Mouse (Mus musculus) MEL-GATA-1-ER (cell line): ENCODE measurements around the gene Oxsm.
A peak's percentile ranks its signal among the peaks of the same experiment; 100 is the strongest.

Source experiments
- DNase-seq: peaks from one replicate; pipeline ENCODE4 v3.0.0-alpha.2; 2012; ENCODE audit warnings: low read depth; ENCODE audit errors: extremely low read depth

Oxsm gene

DNA sequence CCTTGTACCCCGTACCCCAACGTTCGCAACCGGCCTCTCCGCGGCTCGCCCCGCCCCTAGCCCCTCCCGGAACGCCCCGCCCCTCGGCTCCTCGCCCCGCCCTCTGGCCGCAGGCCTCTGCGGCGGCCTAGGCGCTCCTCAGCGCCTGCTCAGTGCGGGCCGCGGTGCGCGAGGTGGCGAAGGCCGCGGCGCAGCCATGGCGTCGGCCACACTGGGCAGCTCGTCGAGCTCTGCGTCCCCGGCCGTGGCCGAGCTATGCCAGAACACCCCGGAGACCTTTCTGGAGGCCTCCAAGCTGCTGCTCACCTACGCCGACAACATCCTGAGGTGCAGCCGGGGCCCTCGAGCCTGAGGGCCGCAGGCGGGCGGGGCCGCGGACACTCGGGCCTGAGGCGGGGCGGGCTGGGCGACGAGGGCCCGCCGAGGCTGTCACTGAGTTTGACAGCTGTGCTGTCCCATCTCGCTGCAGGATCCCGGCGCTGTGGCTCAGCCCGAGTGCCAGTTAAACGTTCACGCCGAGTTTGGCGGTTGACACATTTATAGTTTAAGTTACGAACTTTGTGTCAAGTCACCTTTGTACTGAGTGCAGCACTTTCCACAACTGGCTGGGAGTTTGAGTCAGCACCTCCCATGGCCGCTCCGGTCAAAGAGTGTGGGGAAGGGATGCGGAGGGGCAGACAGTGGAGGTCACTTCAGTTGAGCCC, at the start of gene Oxsm, which contains the start of gene Ngly1:
Gene Oxsm (minus strand): TSS at position 638 of the 704 bp plus-strand sequence.
Gene Ngly1 (plus strand): TSS at position 110 of the 704 bp plus-strand sequence.
- DNase-seq: peak; percentile 33

DNA sequence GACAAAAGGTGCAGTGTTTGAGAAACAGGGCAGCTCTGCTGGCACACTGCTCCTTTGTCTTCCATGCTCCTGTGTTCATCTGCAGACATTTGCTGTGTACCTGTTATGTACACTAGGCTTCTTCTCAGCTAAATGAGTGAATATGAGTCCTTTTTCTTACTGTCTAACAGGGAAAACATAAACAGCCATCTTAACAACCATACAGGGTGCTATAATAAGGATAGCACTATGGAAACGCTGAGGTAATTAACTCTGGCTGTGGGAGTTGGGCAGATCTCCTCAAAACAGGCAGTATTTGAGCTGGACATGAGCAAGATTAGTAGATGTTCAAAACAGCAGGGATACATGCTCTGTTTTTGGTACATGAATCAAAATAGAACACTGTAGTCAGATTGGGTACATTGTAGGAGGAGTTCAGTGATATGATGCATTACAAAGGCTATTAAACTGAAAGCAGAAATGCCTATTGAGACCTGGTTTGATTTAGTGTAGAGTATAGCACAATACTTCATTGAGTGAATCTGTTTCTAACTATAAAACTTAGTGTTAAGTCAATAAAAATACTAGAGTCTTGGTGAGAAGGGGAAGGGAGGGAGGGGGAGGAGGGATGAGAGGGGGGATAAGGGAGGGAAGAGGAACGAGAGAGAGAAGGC, 47.3 kb upstream of the Oxsm start:
- DNase-seq: no peak

DNA sequence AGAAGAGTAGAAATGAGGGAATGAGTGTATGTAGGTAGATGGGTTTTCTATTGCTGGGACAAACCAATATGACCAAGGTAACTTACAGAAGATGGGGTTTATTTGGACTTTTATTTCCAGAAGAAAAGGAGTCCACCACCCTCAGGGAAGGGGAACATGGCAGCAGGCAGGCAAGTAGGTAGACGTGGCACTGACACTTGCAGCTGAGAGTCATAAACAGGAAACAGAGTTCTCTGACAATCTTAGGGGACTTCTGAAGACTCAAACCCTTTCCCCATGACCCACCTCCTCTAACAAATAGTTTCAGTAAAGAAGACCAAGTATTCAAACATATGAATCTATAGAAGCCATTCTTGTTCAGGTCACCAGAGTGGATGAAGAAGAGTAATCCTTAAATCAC, 44.3 kb upstream of the Oxsm start:
- no peak for DNase-seq

DNA sequence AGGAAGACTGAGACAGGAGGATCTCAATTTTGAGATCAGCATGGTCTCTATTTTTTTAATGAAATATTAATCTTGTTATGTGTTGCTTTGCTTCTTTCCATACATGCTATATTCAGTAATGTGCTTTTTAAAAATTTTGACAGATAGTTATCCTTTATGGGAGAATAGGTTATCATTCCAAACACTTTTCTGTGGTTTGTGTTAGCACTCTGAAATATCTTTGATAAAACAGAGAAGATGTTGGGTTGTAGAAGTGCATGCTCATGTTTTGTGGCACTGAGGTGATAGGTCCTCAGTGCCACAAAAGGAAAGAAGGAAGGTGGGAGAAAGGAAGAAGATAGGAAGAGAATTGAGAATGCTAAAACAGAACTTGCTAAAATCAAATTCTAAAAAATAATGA, 43.4 kb upstream of the Oxsm start:
- no peak for DNase-seq

DNA sequence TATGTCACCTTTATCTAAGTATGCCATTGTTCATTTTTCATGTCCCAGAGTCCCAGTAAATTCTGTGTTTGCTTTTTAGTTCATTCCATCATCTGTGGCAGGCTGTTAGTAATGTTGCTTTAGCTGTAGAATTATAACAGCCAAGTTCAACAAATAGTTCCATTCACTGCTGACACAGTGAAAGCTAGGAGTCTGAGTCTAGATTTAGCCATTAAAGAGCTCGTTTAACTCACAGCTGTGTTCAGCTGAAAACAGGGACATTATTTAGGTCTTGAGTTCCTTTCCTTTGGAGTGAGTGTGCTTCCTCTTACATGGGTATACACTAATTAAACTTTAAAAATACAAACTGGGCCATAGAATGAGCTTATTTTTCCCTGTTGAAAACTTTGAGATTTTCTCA, 42.8 kb upstream of the Oxsm start:
- no peak for DNase-seq

DNA sequence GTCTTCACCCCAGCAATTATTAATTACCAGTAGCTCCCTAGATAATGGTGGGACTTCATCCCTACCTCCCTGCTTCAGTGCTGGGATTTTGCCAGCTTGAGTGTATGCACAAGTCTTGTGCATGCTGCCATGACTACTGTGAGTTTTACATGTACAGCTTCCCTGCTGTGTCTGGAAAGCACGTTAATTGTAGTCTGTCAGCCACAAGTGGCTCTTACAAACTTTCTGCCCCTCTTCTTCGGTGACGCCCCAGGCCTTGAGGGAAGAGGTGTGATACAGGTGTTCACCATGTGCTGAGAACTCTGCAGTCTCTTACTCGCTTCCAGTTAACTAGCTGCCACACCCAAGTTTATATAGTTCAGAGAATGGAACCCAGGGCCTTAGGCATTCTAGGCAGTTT, 34.4 kb upstream of the Oxsm start:
- DNase-seq: no peak

DNA sequence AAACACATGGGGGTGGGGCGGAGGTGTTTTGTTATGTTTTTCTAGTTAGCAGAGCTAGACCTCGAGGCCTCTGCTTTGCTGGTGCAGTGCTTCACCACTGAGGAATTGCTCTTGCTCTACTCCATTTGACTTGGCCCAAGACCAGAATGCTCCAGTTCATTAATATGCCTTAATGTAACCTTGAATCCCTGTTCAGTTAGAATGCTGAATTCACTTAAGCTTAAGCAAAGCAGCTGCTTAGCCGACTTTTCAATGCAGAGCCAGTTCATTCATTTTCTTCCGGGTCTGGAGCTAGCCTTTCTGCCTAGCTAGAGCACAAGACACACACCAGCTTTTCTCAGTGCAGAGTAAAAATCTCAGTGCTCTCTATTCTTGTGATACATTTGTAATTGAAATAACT, 29.6 kb upstream of the Oxsm start:
- no peak for DNase-seq

DNA sequence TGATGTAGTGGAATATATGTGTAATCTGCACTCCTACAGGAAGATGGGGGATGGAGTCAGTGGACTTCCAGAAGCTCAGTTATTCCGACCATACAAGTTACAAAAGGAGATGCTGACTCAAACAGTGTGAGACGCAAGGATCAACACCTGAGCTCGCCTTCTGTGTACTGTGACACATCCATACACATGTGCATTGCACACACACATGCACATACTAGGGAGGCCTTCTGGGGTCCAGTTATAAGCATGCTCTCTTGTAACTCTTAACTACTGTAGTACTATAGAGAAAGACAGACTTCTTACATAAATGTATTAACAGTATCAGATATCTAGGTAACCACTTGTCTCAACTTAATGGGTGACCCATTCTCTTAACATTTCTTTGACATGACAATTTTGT, 24.1 kb upstream of the Oxsm start:
- no peak for DNase-seq

DNA sequence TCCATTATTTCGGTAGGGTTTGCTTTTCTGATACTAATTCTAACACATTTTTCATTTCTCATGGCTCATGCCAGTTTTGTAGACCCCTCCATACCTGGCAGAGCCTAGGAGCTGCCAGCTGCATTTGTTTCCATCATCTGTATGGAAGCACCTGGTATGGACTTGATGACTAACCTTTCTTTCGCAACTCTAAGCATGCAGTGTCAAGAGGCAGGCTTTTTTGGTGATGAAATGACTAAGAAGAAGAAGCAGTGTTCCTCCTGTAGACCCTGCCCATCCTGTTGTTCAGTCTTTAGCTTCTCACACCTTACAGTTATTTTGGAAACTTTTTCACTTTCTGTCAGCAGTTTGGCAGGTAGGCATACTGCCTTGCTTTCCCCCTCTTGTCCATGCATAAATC, 20.2 kb upstream of the Oxsm start:
- DNase-seq: no peak

DNA sequence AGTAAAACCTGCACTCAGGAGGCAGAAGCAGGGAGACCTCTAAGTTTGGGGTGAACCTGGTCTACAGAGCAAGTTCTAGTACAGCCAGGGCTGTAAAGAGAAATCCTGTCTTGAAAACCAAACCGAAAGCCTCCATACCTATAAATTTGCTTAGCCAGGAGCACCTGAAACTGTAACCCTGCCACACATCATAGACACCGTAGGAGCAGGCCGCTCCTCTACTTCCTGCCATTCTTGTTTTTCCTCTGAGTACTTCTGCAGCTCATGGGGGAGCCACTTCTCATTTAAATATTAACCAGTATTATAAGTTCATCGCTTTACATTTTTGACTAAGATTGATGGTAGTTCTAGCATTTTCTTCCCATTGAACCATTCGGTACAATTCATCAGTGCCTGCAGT, 17.4 kb upstream of the Oxsm start:
- DNase-seq: no peak

DNA sequence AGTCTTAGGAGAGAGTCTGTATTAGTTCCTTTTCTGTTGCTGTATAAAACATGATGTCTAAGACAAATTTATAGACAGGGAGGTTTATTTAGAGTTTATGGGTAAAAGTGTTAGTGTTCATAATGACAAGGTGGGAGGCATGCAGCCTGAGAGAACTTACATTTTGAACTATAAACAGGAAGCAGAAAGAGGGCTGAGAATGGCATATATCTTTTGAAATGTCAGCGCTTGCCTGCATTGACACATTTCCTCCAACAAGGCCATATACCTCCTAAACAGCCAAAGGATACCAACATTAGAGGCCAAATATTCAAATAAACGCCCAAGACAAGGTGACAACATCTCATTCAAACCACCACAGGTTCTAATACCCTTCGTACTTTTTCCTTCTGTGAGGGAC, 12.3 kb upstream of the Oxsm start:
- DNase-seq: no peak

DNA sequence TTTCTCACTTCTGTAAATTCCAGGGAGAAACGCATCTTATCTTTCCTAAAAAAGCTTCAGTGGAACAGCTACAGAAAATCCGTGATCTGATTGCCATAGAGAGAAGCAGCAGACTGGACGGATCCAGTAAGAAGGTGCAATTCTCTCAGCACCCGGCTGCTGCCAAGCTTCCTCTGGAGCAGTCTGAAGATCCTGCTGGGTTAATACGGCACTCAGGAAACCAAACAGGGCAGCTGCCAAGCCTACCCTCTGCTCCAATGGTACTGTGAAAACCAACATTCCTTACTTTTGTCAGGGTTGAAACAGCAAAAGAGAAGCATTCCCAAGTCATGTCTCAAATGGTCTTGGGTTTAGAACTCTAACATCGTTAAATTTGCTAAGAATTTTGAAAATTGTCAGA, 10.9 kb upstream of the Oxsm start:
- DNase-seq: no peak

DNA sequence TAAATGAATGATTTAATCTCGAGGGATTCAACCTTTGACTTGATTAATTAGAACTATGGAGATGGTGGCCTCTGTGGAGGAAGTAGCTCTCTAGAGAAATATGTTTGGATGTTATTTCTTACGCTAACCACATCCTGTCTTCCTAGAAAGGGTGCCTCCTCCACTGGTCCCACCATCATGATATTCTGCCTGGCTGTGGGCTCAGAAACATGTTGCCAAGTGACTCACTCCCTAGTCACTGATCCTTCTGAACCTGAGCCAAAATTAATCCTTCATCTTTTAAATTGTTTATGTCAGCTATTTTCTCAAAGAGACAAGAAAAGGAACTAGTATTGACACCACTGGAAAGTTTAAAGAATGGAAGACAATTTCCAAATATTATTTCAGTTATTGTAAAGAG, 6.6 kb upstream of the Oxsm start:
- DNase-seq: peak; percentile 56

DNA sequence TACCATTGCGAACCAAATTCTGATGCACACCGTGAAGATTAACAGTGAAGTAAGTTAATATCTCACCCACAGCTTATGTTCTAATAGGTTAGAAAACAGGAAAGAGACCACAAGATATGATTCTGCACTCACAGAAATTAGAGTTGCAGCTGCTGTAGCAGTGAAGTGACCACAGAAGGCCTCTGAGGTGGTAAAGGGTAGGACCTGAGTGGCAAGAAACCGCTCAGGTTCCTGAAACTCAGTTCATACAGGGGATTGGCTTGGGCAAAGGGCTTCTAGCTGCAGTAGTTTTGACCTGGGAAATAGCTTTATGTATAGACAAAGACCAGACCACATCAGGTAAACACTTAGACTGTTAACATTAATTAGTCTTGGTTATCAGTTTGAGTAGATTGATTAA, 6.1 kb upstream of the Oxsm start:
- no peak for DNase-seq

DNA sequence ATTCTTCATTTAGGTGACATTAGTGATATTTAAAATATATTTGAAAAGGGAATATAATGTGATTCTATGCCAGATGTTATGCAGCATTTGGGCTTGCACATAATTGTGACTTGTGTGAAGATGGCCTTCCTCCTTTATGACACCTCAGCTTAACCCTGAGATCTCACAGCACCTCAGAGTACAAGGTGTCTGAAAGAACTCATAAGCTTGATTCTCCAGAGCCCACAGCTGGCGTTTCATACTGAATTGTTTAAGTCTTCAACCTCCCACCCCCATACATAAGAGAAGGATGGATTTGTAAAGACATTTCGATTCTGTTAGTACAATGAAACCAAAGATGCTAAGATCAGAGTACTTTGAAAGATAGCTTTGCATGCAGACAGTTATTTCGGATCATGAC, 491 bp upstream of the Oxsm start:
- DNase-seq: no peak

DNA sequence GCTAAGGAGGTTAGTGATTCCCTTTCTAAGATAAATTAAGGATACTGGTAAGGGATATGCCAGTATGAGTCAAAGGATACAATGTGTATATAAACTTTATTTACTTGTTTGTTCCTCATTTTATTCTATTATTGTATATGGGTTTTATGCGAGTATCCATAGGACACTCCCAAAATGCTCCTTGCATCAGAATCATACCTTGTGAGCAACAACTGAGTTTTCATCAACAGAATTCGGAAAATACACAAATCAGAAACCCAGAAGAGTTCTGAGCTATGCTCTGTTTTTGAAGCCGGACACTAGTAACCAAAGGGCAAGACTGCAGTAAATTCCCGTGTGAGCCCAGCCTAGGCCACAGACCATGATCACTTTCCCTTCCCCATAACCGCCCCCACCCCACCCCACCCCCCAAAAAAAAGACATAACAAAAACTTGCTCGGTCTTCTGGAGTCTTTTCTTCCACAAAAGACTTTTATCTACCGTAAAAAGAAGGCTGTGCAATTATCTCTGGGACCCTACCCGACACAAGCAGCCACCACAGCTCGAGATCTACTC, 928 bp downstream of the Oxsm start:
- no peak for DNase-seq

DNA sequence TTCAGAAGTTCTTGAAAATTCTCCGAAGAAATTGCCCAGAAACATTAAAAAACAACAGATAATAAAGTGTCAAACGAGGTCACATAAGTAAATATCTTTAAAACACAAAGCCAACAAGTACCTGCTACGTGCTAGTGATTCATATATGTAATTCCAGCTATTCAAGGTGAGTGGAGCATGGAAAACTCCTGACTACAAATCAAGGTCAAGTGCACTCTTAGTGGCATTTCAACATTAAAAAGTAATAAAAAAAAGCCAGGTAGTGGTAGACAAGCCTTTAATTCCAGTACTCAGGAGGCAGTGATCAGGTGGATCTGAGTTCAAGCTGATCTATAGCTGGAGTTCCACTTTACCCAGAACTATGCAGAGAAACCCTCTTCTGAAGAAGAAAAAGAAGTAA, 1.5 kb downstream of the Oxsm start:
- no peak for DNase-seq

DNA sequence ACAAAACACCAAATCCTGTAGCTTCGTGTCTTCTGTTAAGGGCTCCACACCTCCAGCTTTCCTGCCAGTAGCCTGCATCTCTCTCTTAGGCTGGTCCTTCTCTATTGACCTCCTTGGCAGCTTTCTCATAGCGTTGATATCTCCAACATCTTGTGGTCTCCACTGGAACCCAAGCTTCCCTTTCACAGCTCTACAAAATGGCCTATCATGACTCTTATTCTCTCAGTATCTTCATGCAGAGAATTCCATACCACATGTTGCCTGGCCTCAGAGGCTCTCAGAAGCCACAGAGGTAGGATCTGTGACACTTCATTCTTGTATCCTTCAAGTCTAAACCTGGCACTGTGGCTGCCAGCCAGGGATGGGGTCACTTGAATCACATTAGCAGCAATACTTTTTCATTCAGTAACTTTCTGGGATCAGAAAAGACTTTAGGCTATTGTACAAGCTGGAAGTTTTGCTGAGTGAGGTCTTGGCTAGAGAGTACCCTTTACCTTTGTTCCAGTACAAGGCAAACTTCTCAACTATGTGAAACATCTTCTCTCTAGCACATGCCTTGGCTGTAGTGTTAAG, 3.2 kb downstream of the Oxsm start:
- peak; percentile 31 for DNase-seq

DNA sequence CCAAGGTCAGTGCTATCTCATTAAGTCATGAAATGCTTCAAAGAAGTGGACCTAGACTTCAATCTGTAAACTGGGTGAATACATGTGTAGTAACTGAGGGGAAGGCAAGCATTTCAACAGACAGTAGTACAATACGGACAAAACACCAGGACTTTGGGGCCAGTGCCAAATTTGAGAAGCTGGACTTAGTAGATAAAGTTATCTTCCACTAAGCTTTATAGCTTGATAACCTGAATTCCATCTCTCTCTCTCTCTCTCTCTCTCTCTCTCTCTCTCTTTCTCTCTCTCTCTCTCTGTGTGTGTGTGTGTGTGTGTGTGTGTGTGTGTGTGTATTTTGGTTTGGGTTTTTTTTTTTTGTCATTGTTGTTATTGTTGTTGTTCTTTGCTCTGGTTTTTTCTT, 4.5 kb downstream of the Oxsm start:
- peak; percentile 58 for DNase-seq

DNA sequence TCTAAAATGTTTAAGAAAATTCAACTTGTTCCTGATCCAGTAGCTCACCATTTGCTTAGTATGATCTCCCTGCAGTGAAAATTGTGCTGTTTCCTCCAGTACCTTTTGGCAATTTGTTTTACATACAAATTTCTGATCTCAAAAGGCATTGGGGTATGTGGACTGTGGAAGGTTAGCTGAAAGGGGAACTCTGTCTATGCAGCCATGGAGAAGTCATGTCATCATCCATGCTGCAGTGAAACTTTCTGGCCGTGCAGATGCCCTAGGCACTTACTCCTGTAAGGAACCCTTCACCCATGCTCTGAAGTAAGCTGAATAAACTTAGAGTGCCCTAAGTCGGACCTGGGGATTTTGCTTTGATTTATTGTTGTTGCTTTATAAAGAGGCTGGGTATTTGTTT, 5.2 kb downstream of the Oxsm start:
- peak; percentile 16 for DNase-seq

DNA sequence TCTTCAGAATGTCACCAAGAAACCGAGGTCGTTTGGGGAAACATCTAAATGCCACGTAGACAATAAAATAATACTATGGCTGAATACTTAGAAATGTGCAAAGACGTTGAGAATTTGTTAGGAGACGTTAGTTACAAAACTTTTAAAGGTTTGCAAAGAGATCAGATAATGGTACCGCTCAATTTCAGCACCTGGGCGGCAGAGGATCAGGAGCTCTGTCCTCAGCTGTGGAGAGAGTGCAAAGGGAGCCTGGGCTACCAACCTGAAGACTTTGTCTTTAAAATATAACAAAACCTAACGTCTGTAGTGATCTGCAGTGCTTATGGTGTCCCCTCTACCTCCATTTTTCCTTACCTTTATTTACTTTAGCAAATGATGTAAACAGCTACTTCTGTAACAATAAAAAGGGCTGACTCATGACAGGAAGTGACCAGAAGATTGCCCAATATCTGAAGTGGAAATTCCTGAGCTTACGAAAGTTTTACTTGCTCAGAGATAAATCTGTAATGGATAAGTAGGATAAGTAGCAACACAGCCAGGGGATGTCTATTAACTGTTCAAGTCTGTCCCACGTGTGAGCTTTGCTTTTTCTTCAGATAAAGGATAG, 5.9 kb downstream of the Oxsm start:
- no peak for DNase-seq

DNA sequence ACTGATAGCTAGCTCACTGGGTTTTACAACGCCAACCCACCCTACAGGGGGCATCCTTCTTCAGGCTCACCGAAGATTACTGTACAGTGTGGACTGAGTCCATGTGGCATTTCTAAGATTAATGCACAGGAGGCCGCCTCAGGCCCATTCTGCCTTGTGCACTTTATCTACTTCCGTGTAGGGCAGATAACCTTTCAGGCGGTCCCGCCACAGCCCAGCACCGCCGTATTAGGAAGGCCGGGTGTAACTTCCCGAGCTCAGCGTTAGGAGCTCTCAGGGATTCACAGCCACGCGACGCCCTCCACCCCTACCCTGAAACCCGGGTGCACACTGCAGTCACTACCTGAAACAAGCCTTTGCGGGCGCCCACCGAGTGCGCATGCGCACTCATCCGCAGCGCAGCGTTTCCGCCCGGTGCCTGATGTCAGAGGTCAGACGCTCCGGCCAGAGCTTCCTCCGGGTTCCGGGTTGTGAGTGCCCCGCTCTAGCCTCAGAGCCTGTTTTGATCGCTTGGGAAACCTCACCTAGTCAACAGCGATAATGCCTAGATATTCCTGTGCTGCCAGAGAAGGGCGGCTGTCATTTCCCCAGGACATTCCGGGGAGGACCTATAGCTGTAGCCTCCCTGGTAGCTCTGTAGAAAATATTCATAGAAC, 6.5 kb downstream of the Oxsm start:
- no peak for DNase-seq
